Mouse (Mus musculus): Measurements from ENCODE around the gene Wdfy4. TPM values are rescaled to one million over a fixed set of nuclear protein-coding genes. Genes with fewer than 3 reads are reported as not detected.

Wdfy4 gene
- polyA plus RNA-seq, 1 experiment from 2014 or later: 2.1 TPM

GRCm38 (mm10) chr14:33131044-33131758, 54.1 kb downstream of the Wdfy4 start:
- H3K27me3 ChIP-seq (ENCODE audit: control insufficient read depth, insufficient read depth, low read depth, low read length): no peaks in the 10 kb centered on the region
- ATAC-seq (ENCODE audit: low read depth): no peak
- WGBS (ENCODE audit: insufficient replicate concordance): 66% methylated on average over 7 of the region's 7 CpGs
- H3K36me3 ChIP-seq (ENCODE audit: control insufficient read depth, insufficient read depth): no peaks in the 10 kb centered on the region
- no peaks in the 10 kb centered on the region for H3K4me1 ChIP-seq (ENCODE audit: control insufficient read depth, low read depth, low read length)
- H3K4me2 ChIP-seq (ENCODE audit: low read depth, low read length): no peak overlapping the region
- no peak overlapping the region for H3K4me3 ChIP-seq (ENCODE audit: low read depth, low read length)
- H3K9ac ChIP-seq (ENCODE audit: low read depth, low read length): no peak overlapping the region
- no peak overlapping the region for H3K27ac ChIP-seq (ENCODE audit: low read length)
- H3K9me3 ChIP-seq (replicated peaks; ENCODE audit: control insufficient read depth, low read length): no peaks in the 10 kb centered on the region

DNA sequence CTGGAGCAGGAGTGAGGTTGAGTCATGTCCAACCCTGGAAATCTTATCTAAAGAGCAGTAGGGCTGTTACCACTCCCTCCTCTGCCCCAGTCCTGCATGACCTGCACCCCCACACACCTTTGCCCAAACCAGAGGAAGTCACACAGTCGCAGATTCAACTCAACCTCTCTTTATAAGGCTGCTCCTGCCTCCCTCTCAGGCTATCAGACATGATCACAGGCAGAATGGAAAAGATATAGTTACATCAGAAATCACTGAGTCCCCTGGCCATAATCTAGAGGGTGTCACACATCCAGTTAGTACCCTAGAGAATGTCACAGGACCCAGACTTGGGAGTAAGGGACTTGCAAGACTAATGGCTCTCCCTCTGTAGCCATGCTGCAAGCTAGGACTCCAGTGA, 68.7 kb downstream of the Wdfy4 start:
- Histone ChIP-seq H3K4me1 (ENCODE audit: control insufficient read depth, low read depth, low read length) (no peaks in the 10 kb centered on the region), H3K27me3 (ENCODE audit: control insufficient read depth, insufficient read depth, low read depth, low read length) (no peaks in the 10 kb centered on the region), H3K9me3 (replicated peaks; ENCODE audit: control insufficient read depth, low read length) (no peaks in the 10 kb centered on the region), H3K27ac (ENCODE audit: low read length) (no peak overlapping the region), H3K9ac (ENCODE audit: low read depth, low read length) (no peak overlapping the region), H3K36me3 (ENCODE audit: control insufficient read depth, insufficient read depth) (no peaks in the 10 kb centered on the region), H3K4me3 (ENCODE audit: low read depth, low read length) (no peak overlapping the region), H3K4me2 (ENCODE audit: low read depth, low read length) (no peak overlapping the region)
- no peak for ATAC-seq (ENCODE audit: low read depth)
- WGBS (ENCODE audit: insufficient replicate concordance): 67% methylated on average over 1 of the region's 1 CpGs

DNA sequence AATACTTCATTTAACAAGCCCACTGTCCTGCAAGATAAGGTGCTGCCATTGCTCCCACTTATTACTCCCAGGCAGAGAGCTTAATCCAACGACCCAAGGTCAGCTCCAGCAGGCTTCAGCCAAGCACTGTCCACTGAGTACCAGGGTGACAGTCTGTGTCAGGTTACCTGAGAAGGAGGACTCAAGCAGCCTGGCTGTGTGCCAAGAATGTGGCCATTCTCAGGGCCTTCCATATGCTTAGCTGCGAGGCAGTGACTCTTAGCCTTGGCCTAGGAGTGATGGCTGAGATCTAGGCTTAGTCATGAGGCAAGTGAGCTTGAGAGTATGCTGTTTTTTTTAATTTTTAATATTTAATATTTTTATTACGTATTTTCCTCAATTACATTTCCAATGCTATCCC, 80.5 kb downstream of the Wdfy4 start:
- WGBS (ENCODE audit: insufficient replicate concordance): 52% methylated on average over 3 of the region's 3 CpGs
- no peaks in the 10 kb centered on the region for H3K4me1 ChIP-seq (ENCODE audit: control insufficient read depth, low read depth, low read length)
- ATAC-seq (ENCODE audit: low read depth): no peak
- H3K4me3 ChIP-seq (ENCODE audit: low read depth, low read length): no peak overlapping the region
- H3K9ac ChIP-seq (ENCODE audit: low read depth, low read length): no peak overlapping the region
- H3K4me2 ChIP-seq (ENCODE audit: low read depth, low read length): no peak overlapping the region
- H3K27ac ChIP-seq (ENCODE audit: low read length): no peak overlapping the region
- H3K36me3 ChIP-seq (ENCODE audit: control insufficient read depth, insufficient read depth): no peaks in the 10 kb centered on the region
- H3K9me3 ChIP-seq (replicated peaks; ENCODE audit: control insufficient read depth, low read length): no peaks in the 10 kb centered on the region
- no peaks in the 10 kb centered on the region for H3K27me3 ChIP-seq (ENCODE audit: control insufficient read depth, insufficient read depth, low read depth, low read length)

- no peak for ATAC-seq (ENCODE audit: low read depth)
- 20% methylated on average over 2 of the region's 2 CpGs for WGBS (ENCODE audit: insufficient replicate concordance)
These were observed 83.7 kb downstream of the Wdfy4 start for GRCm38 (mm10) chr14:33101609-33102008.

GRCm38 (mm10) chr14:33099926-33100325, 85.4 kb downstream of the Wdfy4 start:
- 35% methylated on average over 5 of the region's 5 CpGs for WGBS (ENCODE audit: insufficient replicate concordance)
- Histone ChIP-seq H3K4me1 (ENCODE audit: control insufficient read depth, low read depth, low read length) (no peaks in the 10 kb centered on the region), H3K27me3 (ENCODE audit: control insufficient read depth, insufficient read depth, low read depth, low read length) (no peaks in the 10 kb centered on the region), H3K36me3 (ENCODE audit: control insufficient read depth, insufficient read depth) (no peaks in the 10 kb centered on the region), H3K9ac (ENCODE audit: low read depth, low read length) (no peak overlapping the region), H3K27ac (ENCODE audit: low read length) (no peak overlapping the region), H3K9me3 (replicated peaks; ENCODE audit: control insufficient read depth, low read length) (no peaks in the 10 kb centered on the region), H3K4me2 (ENCODE audit: low read depth, low read length) (no peak overlapping the region), H3K4me3 (ENCODE audit: low read depth, low read length) (no peak overlapping the region)
- no peak for ATAC-seq (ENCODE audit: low read depth)

More at GRCm38 (mm10) chr14:33101609-33102008, 83.7 kb downstream of the Wdfy4 start:
- no peaks in the 10 kb centered on the region for H3K27me3 ChIP-seq (ENCODE audit: control insufficient read depth, insufficient read depth, low read depth, low read length)
- H3K4me3 ChIP-seq (ENCODE audit: low read depth, low read length): no peak overlapping the region
- H3K4me2 ChIP-seq (ENCODE audit: low read depth, low read length): no peak overlapping the region
- H3K4me1 ChIP-seq (ENCODE audit: control insufficient read depth, low read depth, low read length): no peaks in the 10 kb centered on the region
- no peak overlapping the region for H3K9ac ChIP-seq (ENCODE audit: low read depth, low read length)
- no peaks in the 10 kb centered on the region for H3K9me3 ChIP-seq (replicated peaks; ENCODE audit: control insufficient read depth, low read length)
- H3K36me3 ChIP-seq (ENCODE audit: control insufficient read depth, insufficient read depth): no peaks in the 10 kb centered on the region
- no peak overlapping the region for H3K27ac ChIP-seq (ENCODE audit: low read length)

GRCm38 (mm10) chr14:33099111-33099510, 86.2 kb downstream of the Wdfy4 start:
- no peaks in the 10 kb centered on the region for H3K9me3 ChIP-seq (replicated peaks; ENCODE audit: control insufficient read depth, low read length)
- H3K36me3 ChIP-seq (ENCODE audit: control insufficient read depth, insufficient read depth): no peaks in the 10 kb centered on the region
- no peak for ATAC-seq (ENCODE audit: low read depth)
- no peaks in the 10 kb centered on the region for H3K27me3 ChIP-seq (ENCODE audit: control insufficient read depth, insufficient read depth, low read depth, low read length)
- WGBS (ENCODE audit: insufficient replicate concordance): 37% methylated on average over 7 of the region's 7 CpGs
- no peak overlapping the region for H3K27ac ChIP-seq (ENCODE audit: low read length)
- no peak overlapping the region for H3K9ac ChIP-seq (ENCODE audit: low read depth, low read length)
- H3K4me3 ChIP-seq (ENCODE audit: low read depth, low read length): no peak overlapping the region
- H3K4me2 ChIP-seq (ENCODE audit: low read depth, low read length): no peak overlapping the region
- H3K4me1 ChIP-seq (ENCODE audit: control insufficient read depth, low read depth, low read length): no peaks in the 10 kb centered on the region

GRCm38 (mm10) chr14:33096462-33096861, 88.8 kb downstream of the Wdfy4 start:
- Histone ChIP-seq H3K9me3 (replicated peaks; ENCODE audit: control insufficient read depth, low read length) (no peaks in the 10 kb centered on the region), H3K4me3 (ENCODE audit: low read depth, low read length) (no peak overlapping the region), H3K36me3 (ENCODE audit: control insufficient read depth, insufficient read depth) (no peaks in the 10 kb centered on the region), H3K9ac (ENCODE audit: low read depth, low read length) (no peak overlapping the region), H3K4me1 (ENCODE audit: control insufficient read depth, low read depth, low read length) (no peaks in the 10 kb centered on the region), H3K4me2 (ENCODE audit: low read depth, low read length) (no peak overlapping the region), H3K27ac (ENCODE audit: low read length) (no peak overlapping the region), H3K27me3 (ENCODE audit: control insufficient read depth, insufficient read depth, low read depth, low read length) (no peaks in the 10 kb centered on the region)
- WGBS (ENCODE audit: insufficient replicate concordance): 64% methylated on average over 5 of the region's 5 CpGs
- no peak for ATAC-seq (ENCODE audit: low read depth)

DNA sequence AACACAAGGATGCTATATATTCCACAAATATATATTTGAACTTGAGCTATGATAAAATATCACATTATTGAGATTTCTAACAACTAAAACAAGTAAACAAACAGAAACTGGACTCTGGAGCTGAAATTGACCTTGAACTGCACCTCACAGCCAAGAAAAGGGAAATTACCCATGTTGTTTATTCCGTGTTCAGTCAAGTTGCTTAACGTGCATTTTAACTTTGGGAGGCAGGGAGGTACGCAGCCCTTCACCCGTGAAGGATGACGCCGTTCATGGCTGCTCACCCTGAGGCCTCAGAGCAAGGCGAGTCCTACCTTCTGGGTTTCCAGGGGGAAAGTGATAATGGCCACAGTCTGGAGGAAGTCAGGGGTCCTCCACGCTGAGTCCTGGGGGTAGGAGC, 102.0 kb downstream of the Wdfy4 start:
- Histone ChIP-seq H3K4me1 (ENCODE audit: control insufficient read depth, low read depth, low read length) (no peaks in the 10 kb centered on the region), H3K27me3 (ENCODE audit: control insufficient read depth, insufficient read depth, low read depth, low read length) (no peaks in the 10 kb centered on the region), H3K9ac (ENCODE audit: low read depth, low read length) (no peak overlapping the region), H3K4me3 (ENCODE audit: low read depth, low read length) (no peak overlapping the region), H3K36me3 (ENCODE audit: control insufficient read depth, insufficient read depth) (no peaks in the 10 kb centered on the region), H3K9me3 (replicated peaks; ENCODE audit: control insufficient read depth, low read length) (no peaks in the 10 kb centered on the region), H3K27ac (ENCODE audit: low read length) (no peak overlapping the region), H3K4me2 (ENCODE audit: low read depth, low read length) (no peak overlapping the region)
- no peak for ATAC-seq (ENCODE audit: low read depth)
- 70% methylated on average over 8 of the region's 8 CpGs for WGBS (ENCODE audit: insufficient replicate concordance)

DNA sequence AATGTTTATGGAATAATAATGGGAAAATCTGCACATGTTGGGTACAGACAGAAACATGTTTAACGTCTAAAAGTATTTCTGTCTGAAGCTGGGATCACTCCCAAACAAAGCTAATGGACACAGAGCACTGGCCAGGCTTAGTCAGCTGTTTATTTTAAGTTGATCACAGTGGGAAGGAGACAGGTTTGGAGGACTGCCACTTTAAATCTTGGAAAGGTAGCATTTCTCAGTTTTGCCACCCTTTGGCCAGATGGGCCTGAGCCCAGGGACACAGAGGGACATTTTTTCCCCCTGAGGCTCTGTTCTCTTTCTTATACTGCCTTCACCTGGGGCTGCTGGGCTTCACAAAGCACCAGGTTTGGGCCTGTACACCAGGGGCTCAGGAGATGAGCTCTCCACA, 103.0 kb downstream of the Wdfy4 start:
- 43% methylated on average over 1 of the region's 1 CpGs for WGBS (ENCODE audit: insufficient replicate concordance)
- Histone ChIP-seq H3K27ac (ENCODE audit: low read length) (no peak overlapping the region), H3K4me1 (ENCODE audit: control insufficient read depth, low read depth, low read length) (no peaks in the 10 kb centered on the region), H3K4me3 (ENCODE audit: low read depth, low read length) (no peak overlapping the region), H3K9ac (ENCODE audit: low read depth, low read length) (no peak overlapping the region), H3K9me3 (replicated peaks; ENCODE audit: control insufficient read depth, low read length) (no peaks in the 10 kb centered on the region), H3K36me3 (ENCODE audit: control insufficient read depth, insufficient read depth) (no peaks in the 10 kb centered on the region), H3K27me3 (ENCODE audit: control insufficient read depth, insufficient read depth, low read depth, low read length) (no peaks in the 10 kb centered on the region), H3K4me2 (ENCODE audit: low read depth, low read length) (no peak overlapping the region)
- ATAC-seq (ENCODE audit: low read depth): no peak

Measured in liver, embryonic 16.5 days (tissue).